Mouse (Mus musculus) embryo, embryonic 9.5 days (tissue): Measurements from ENCODE around the gene Syne1.
"Not testable (repeated sequence)": the region's sequence is repeated elsewhere in the genome, so short reads cannot be mapped to it uniquely, and the experiment has no call there.

Source experiments
- DNase-seq: peaks from one replicate; pipeline ENCODE4 v3.0.0-alpha.2; 2017; ENCODE audit errors: extremely low spot score

The Syne1 gene

DNA sequence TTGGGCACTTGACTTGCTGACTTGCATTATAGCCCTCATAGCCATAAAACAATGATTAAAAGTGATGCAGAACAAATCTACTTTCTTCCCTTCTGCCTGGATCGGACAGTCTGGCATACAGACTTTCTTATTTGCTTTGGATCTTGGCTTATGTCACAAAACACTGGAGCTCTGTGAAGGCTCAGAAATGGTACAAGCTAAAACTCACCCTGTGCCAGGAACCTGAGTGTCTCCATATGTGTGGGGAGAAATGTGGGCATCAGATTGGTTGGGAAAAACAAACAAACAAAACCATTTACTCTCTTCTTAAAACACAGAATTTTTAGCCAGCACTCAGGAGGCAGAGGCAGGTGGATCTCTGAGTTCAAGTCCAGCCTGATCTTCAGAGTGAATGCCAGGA is 30.6 kb downstream of the Syne1 start:
- no peak for DNase-seq

DNA sequence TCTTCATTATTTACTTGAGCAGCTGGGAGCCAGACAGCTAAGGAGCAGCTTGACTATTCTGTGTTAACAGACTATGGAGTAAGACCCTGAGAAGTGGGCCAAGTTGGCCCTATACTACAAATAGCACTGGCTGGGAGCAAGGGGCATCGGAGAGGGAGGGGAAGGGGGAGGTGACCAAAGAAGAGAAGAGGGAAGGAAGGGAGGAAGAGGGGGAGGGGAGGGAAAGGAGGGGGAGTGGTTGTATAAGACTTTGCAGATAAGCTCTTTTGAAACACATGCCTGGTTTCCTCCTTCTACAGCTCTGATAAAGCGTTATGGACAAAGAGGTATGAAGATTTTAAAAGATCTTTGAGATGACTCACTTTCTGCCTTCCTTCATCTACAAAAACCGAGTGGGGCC is 36.0 kb downstream of the Syne1 start:
- DNase-seq, result no peak

DNA sequence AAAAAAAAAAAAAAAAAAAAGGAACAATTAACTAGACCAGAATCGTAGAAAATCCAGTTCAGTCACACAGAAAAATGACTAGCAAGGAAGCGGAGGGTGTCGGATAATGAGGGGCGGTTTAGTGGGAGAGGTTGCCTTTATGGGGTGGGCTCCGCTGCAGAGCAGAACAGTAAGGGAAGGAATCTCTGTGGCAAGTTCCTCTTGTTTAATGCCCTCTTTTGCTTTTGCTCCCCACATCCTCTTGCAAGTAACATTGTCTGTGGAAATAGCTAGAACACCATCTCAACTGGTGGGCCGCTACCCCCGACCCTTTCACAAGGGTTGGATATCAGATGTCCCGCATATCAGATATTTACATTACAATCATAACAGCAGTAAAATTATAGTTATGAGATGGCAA is 37.1 kb downstream of the Syne1 start:
- DNase-seq, result no peak

DNA sequence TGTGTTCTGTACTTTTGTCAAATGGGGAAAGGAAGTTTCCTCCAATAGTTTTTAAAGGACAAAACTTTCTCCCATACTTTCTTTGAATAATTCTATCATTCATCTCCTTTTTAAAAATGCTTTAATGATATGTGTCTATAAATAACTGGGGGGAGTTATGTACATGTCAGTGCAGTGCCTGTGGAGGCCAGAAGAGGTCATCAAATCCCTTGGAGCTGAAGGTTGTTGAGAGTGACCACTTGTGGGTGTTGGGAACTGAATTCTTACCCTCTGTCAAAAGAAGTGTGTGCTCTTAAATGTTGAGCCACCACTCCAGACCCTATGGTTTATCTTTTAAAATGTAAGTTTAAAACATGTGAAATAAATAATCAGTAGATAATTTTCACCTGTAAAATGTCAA is 39.0 kb downstream of the Syne1 start:
- DNase-seq, result no peak

DNA sequence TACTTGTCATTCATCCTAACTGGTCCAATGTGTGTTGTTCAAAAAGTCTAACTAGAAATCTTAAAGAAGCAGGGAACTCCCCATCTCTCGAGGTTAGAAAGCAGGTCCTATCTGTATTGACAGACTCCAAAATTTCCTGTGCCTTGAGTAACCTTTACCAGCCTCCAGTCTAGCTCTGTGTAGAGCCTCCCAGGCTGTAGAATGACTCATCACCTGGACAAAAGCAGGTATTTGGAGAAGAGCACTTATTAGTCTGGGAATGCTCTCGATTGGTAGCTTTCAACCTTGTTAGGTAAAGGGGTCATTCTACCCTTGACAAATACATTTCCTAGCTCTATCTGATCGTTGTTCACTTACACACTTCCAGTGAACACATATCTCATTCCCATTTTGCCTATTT is 39.9 kb downstream of the Syne1 start:
- no peak for DNase-seq

DNA sequence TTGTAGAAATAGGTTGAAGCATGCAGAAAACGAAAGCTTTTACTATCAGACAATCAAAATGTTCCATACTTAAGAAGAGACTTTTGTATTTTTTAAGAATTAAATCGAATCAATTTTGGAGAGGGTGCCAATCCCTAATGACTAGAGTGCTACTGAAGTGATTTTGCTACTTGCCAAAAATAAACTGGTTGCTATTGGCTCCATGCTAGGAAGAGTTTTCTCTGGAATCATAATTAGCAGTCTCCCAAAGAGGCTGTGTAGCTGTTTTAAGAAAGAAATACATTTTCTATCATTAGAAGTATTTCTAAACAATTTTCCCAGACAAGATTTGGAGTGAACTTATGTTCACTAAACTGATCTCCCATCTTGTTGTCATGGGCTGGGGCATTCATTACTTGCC is 43.8 kb downstream of the Syne1 start:
- no peak for DNase-seq

DNA sequence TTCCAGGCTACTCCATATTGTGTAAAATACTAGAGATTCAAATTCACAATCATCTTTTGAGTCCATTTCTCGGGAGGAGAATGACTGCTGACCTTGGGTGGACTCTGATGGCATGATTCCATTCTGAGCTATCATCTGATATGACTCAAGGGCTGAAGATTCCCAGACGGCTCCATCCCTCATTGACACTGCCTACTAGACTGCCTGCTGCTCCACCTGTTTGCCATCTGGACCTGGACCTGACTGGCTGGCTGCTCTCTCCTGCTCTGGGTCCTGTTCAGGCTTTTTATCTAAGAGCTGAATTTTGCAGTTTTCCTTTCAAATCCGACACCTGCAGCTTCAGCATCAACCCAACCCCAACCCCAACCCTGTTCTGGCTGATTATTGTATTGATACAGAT is 46.5 kb downstream of the Syne1 start:
- DNase-seq, result no peak

DNA sequence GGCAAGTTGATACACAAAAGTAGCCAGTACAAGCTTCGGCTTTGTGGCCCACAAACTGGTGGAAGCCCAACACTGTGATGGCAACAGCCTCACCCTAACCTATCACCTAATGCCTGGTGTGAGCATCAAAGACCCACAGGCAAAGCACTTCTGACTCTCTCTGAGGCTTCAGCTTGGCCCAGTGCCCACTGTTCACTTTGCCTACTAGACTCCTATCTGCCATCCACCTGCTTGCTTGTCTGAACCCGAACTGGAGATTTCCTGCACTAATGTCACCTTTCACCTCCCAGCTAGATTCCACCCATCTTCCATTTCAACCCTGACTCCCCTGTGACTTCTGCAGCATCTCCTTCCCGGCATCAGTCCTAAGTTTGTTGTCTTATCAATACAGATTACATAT is 47.4 kb downstream of the Syne1 start:
- DNase-seq, result no peak

DNA sequence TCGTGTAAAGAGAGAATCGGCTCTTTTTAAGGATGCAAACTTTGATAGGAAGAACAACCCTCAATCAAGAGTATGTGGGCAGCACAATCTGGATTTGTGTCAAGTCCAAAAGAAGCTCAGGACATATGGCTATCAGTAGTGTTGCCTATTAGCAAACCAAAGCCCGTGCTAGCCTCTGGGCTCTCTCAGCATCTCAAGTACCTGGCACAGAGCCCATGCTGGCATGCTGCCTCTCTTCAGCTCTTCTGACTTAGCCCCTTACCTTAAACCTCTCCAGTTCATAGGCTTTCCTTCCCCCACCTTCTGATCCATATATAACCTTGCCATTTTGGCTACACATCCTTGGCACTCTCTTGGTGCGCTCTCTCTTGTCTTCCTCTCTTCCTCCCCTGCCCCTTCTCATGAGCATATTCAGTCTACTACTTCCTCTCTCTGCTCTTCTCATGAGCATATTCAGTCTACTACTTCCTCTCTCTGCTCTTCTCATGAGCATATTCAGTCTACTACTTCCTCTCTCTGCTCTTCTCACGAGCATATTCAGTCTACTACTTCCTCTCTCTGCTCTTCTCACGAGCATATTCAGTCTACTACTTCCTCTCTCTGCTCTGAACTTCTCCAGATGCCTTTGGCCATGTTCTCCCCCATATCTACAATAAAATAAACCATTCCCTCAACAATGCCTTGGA is 51.5 kb downstream of the Syne1 start:
- DNase-seq, result not testable (repeated sequence)

DNA sequence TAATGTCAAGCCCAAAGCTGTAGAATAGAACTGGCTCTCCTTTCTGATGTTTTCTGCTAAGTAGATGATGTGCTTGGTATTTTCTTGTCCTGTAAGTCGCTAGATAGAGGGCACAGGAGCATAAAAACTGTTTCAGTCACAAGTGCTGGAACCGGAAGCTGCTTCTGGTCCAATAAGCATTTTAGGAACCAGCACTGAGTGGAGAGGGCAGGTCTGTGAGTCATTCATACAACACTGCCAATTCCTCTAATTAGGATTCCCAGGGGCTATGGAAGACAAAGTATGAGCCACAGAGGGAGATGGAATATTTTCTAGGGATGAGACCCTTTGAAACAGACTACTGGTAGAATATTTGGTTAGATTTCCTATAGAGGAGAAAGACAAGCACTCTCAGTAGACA is 53.4 kb downstream of the Syne1 start:
- DNase-seq, result no peak

DNA sequence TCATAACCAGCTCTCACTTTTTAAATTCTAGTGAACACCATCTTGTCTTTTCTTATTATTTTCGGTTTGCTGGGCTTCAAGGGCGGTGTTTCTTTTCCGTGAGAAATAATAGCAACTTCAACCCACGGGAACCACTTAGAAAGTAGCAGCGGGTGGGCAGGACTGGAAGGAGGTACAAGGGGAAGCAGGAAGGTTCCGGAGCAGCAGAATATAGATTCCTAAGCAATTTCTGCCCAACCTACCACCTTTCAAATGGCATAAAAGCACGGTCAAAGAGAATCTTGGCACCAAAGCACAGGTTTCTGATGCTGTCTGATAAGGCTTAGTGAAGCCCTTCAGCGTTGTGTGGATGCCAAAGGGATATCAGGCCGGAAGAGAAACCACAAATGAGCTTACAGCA is 60.2 kb downstream of the Syne1 start:
- no peak for DNase-seq

DNA sequence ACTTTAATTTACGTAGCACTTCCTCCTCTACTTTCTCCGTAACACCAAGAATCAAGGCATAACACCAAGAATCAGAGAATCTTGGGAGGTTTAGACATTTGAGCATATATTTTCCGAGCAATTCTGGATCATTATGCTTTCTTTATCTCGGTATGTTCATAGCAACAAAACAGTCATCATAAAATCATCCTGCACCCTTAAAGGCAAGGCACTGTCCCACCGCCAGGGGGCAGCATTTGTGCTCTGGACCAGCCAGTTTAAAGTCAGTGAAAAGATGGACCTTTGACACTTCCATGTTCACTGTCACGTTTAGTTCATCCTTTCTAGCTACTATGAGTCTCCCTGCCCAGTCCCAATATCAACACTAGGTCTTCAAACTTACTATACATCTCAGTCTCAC is 61.3 kb downstream of the Syne1 start:
- no peak for DNase-seq

DNA sequence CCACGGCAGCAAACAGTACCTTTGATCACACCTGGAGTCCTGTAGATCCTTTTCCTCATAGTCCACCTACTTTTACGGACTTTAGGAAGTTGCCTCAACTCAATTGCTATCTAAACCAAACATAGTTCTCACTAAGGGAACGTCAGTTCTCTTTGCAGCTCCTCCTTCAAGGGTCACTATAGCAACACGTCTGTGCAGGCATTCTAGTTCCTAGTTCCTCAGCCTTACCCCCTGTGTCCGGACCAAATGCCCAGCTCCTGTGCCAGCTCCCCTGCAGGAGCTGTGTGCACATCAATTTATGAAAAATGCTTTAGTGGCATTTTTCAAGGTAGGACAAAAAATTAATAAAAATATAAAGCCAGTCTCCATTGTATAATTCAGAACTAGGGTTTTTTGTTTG is 63.2 kb downstream of the Syne1 start:
- DNase-seq, result no peak

DNA sequence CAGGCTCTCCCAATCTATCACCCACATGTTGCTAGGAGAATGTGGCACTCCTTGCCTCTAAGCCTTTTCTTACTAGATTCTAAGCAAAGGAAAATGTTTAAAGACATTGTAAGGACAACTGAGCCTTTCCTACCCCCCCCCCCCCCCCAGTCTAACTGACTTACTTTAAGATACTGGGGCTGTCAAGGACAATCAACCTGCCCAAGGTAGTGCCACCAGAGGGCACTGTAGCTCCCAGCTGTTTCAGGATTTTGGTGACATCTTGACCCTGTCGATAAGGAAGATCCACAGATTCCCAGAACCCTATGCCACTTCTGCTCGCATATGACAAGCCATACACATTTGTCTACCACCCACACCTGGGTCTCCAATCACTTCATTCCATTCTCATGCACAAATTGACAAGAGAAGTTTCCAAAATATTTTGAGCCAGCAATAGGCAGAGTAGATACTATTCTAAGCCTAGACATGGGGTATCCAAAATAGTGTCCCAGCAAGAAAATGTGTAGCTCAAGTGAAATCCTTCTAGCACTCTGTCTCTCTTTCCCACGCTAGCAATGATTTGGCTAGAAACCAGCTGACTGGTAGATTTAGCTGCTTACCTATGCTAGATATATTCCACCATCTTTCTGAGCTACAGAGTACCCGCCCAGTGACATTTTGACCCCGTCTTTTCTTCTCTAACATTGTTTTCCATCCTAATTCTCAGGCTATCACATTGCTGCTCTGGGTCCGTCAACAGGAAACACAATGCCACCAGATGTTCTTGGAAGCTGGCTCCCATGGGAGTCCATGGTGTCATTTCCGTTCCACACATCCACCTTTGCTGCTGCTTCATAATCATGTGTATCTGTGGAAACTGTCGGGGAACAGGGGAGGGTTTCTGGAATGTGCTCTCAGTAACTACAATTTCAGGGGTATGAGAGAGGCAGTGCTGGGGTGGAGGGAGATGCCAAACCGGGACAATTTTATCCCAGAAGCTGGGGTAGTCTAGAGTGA is 70.4 kb downstream of the Syne1 start:
- DNase-seq, result no peak

DNA sequence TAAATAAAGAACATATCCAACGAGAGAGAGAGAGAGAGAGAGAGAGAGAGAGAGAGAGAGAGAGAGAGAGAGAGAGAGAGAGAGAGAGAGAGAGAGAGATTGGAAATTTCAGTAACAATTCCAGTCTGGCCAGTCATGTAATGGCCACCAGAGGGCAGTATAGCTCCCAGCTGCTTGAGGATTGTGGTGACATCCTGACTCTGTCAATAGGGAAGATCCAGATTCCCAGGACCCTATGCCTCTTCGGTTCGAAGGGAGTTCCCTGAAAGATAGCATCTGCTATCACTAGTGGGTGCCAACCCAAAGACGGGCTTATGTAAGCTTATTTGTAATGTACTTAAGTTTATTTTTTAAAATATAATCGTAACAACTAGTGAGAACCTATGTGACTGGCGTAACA is 71.2 kb downstream of the Syne1 start:
- DNase-seq, result peak; percentile 20

DNA sequence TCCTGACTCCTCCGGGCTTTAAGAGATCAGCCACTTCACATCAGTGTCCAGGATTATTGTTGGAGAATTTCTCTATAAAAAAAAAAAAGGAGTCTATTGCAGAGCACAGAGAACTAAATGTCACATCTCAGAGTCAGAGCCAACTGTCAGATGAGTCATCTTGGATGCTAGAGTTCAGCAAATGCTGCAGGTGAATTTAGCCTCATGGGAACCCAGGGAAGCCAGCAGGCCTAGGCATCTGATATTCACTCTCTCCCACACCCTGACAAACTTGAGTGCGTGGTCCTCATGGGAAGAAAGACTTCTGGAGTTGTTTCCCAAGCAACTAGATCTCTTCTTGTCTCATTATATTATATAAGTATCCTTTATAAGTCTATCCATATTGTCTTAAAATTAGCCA is 82.6 kb downstream of the Syne1 start:
- no peak for DNase-seq

DNA sequence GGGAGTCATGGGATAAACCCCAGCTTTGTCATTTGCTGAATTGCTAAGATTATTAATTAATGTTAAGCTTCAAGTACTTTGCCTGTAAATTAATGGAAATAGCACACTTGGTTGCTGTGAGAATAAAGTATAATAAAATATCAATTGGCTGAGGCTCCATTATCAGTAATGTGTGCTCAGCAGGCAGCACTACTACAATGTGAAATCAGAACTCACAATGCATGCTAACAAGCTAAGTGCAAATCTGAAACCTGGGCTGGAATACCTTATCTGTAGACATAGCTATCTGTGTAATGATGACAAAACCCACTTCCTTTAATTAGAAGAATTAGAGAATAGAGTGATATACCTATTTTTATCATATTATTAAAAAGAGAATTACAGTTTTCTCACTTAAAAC is 97.5 kb downstream of the Syne1 start:
- DNase-seq, result no peak

DNA sequence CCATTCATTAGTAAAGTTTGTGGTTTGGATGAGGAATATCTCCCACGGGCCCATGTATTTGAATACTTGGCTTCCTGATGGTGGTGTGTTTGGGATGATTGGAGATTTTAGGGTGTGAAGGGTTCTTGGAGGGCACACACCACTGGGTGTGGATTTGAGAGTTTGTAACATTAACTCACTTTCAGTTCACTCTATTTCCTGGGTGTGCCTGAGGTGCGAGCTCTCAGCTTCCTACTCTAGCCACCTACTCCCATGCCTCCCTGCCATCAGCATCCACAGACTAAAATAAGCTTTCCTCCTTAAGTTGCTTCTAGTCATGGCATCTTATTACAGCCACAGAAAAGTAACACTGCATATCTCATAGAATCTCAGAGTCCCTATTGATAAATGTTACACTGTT is 101.3 kb downstream of the Syne1 start:
- DNase-seq, result no peak

DNA sequence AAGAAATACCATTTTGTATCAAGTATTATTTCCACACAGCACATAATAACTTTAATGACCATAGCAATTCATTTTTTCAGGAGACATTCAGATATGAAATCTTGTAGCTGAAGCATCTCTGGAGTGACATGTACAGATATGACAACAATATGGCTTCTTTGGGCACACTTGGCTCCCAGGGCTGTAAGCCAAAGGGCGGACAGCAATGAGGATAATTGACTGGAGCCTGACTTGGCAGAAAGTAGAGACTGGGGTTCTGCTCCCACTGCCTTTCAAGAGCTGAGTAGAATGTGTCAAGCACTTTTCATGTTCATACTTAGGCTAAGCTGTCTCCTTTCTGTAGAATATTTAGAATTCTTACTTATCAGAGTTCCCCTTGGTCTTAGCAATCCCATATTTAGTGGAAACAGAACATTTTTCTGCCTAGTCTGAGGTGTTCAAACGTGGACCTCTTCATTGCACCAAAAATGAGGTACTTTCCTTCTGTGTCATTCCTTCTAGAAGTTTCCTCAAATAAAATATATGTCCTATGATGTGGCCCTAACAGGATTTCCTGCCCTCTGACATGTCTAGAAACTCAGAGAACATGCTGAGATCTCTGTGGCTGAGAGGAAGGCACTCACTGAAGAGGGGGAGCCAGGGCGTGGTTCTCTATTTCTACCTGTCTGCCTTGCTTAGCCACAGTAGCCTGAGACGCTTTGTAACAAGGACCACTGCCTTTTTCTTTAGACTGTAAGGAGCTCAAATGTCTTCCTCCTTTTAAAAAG is 103.1 kb downstream of the Syne1 start:
- DNase-seq, result no peak

DNA sequence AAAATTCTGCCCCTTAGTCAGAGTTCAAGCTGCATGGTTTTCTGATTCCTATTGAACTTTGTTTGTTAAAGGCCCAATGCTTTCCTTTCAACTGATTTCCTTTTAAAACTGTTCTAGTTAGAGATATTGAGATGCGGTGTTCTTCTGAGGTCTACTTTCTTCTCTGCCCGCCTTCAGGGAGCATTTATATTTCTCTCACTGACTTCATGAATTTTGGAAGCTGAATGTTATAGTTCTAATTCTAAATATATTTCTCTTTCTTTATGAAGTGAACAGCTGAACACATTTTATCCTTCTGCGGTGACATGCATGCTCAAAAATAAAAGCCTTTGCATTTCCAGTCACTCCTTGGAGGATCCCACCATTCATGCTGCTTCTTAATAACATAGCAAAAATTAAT is 106.0 kb downstream of the Syne1 start:
- DNase-seq, result no peak

DNA sequence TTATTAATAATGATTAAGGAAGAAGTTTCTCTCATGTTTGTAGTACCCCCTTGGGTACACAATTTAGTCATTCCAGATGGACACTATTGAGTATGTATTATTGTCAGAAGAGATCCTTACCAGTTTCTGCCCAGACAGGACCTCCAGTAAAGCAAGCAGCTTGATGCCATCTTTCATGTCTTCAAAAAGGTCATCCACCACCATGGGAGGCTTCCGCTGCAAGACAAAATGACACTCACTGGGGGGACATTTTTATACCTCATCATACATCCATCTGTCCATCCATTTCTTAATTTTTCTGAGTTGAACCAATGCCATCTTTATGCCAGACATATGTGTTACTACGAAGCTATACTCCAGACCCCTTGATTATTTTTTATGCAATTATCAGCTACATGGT is 108.3 kb downstream of the Syne1 start:
- no peak for DNase-seq

DNA sequence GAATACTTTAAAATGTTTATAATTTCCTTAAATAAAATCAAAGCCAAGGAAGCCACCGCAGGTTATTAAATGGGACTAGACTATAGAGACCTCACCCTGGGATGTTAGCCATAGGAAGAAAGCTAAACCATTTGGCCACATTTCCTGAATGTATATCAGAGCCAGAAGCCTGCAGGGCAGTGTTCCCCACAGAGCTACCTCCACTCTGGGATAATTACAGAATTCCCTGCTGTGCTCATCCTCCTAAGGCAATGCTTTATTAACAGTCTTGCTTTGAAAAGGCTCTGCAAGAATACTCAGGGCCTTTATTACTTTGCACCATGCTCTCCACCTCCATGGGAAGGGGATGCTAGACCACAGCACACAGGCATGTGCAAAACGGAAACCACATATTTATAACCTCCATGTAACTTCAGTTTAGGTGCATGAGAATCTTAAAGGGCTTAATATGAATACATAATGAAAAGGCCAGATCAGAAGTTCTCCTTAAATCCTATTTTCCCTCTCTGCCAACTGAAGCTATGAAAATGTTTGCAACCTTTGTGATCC is 111.4 kb downstream of the Syne1 start:
- no peak for DNase-seq
